Mouse (Mus musculus) frontal cortex, postnatal 25 days (tissue): Measurements from ENCODE around the gene Ankrd34a.
A peak's percentile ranks its signal among the peaks of the same experiment; 100 is the strongest.

Experiments
- DNase-seq, 2 experiments: peaks; one replicate each; pipeline ENCODE4 v3.0.0; 2022; ENCODE audit warnings: low spot score in 2 of 2

Gene Ankrd34a

DNA sequence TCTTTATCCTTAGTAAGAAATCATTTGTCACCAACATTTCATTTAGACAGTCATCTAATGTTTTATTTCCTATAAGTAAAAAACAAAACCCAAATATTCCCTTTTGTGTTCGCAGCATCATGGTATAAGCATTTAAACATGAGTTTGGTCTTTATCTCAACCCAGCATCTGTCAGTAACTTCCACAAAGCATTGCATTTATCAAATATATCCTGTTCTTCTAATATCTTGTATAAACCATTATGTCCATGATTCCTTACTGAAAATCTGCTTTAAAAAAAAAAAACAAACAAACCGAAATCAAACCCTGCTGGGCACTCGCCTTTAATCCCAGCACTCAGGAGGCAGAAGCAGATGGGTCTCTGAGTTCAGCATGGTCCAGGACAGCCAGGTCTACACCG is 10.2 kb downstream of the Ankrd34a start:
- DNase-seq, result no peak

DNA sequence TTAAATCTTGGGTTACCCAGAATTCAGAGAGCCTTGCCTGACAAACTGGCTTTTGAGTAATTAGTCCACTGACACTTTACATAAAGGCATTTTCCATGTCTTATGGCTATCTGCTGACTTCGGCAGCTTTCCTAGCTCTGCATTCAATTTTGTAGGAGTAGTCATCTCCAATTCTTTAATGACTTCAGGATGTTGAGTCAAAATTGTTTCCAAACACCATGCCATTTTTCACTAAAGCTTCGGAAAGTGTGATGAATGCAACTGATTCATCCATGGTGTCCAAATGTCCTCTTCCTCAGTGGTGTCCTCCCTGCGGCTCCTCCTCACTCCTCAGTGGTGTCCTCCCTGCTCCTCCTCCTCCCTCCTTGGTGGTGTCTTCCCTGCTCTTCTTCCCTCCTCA is 21.5 kb downstream of the Ankrd34a start:
- no peak for DNase-seq

DNA sequence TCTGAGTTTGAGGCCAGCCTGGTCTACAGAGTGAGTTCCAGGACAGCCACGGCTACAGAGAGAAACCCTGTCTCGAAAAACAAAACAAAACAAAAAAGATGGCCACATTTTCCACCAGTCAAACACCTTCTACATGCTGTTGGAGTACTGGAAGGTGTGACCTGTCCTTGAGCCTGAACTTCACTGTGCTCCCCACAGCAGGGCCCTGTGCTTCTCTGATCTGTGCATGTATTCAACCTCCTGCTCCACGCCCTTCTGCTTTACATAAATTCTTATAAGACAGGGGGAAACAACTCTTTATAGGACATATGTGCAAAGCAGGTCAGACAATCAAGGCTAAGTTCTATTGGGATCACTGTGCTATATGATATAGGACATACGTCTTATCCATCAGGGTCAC is 26.8 kb downstream of the Ankrd34a start:
- DNase-seq, result no peak

DNA sequence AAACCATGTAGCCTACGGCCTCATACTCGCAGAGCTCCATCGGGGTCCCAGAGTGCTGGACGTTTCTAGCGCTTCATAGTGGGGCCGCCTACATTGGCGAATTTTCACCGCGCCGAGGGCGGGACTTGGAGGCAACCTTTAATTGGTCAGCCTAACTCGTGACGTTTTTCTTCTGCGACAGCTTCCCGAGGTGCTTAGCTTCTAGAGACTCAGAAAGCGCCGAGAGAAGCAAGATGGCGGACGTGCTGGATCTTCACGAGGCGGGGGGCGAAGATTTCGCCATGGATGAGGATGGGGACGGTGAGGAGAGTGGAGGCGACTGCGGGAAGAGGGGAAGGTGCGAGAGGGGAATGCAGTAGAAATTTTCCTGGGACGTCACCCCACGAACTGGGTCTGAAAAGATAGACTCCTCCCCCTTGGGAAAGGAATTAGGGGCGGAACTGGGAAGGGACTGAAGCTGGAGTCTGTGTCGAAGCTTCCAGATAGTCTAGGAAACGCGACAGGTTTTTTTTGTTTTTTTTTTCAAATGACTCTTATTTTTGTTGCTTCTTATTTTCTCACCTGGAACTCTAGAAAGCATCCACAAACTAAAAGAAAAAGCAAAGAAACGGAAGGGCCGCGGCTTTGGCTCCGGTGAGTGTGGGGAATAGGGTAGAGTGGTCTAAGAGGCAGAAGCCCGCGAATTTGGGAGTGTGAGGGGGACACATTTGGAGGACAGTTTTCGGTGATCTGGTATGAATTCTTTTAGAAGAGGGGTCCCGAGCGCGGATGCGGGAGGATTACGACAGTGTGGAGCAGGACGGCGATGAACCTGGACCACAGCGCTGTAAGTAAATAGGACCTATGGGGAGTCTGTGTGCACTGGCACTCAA is 33.5 kb downstream of the Ankrd34a start, which contains the start of gene Rbm8a:
Gene Rbm8a (plus strand): TSS at position 205 of the 872 bp plus-strand sequence.
- DNase-seq, result peak; percentile 96 to 97

DNA sequence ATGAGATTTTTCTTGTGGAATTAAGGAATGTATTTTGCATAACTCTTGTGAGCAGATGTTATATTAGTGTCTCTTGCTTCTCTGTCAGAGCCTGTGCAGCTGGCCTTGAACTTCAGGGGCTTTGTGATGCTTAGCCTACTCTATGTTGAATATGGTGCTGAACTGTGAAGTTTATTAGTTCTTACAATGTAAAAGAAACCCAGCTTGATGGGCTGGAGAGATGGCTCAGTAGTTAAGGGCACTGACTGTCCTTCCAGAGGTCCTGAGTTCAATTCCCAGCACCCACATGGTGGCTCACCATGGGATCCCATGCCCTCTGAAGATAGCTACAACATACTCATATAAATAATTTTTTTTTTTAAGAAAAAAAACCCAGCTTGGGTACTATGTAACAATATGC is 35.6 kb downstream of the Ankrd34a start:
- DNase-seq, result no peak

DNA sequence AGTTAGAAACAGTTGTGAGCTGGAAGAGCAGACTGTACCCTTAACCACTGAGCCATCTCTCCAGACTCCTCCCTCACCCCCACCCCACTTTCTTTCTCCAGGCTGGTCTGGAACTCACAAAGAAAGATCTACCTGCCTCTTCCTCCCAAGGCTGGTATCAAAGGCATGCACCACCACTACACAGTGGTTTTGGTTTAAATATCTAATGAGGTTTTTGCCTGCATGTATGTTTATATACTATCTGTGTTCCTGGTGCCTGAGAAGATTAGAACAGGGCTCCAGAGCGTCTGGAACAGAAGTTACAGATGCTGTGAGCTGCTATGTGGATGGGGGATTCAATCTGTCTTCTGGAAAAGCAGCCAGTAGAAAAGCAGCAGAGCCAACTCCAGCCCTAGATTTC is 37.6 kb downstream of the Ankrd34a start:
- no peak for DNase-seq

DNA sequence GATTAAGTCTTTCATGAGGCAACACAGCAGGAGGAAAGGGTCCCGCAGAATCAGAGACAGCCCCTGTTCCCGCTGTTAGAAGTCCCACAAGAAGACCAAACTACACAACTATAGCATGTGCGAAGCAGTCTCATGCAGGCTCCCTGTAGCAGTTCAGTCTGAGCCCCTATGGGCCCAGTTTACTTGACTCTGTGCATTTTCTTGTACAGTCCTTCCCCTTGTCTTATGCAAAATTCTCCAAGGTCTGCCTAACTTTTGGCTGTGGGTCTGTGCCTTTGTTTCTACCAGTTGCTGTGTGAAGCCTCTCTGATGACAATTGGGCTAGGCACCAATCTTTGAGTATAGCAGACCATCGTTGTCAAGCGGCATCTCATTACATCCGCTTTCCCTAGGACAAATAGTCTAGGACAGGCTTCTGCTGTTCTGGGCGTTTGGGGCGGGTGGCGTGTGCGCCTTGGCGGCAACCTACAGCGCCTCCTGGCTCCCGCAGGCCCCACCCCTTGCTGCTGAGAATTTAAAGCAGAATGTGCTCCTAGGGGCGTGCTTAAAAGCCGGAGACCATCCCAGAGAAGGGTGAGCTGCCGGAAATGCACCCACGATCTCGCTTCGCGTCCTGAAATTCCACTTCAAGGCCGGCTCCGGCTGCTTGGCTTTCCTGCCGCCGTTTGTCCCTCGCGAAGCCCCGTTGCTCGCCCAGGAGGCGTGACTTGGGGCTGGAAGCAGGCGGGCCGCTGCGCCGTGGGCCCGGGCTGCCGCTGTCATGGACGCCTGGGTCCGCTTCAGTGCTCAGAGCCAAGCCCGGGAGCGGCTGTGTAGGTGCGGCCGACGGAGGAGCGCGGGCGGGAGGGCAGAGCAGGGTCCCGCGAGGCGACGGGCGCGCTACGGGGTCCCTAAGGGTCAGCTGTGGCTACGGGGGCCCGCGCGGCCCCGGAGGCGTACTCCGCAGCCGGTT is 38.8 kb downstream of the Ankrd34a start, which contains the start of the genes Pex11b and Gm42957:
Gene Pex11b (plus strand): TSS at position 449 of the 952 bp plus-strand sequence.
Gene Gm42957 (plus strand): TSS at position 547 of the 952 bp plus-strand sequence.
- peak; percentile 78 to 81 for DNase-seq

DNA sequence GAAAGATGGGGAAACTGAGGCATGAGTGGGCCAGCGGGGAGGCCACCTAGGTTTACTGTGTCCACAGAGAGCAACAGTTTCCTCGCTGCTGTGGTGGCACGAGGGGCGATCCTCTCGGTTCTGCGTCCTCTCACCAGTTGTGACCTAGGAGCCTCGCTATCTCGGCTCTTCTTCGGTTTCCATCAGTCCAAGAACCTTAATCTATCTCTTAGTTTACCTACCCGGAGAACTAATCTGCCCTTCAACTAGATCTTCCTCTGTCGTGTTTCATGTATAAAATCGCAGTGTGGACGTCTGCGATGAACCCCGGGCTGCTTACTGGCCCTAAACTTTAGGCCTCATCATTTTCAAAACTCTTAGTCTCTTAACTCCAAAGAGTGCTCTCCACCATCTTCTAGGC is 39.5 kb downstream of the Ankrd34a start:
- DNase-seq, result no peak

DNA sequence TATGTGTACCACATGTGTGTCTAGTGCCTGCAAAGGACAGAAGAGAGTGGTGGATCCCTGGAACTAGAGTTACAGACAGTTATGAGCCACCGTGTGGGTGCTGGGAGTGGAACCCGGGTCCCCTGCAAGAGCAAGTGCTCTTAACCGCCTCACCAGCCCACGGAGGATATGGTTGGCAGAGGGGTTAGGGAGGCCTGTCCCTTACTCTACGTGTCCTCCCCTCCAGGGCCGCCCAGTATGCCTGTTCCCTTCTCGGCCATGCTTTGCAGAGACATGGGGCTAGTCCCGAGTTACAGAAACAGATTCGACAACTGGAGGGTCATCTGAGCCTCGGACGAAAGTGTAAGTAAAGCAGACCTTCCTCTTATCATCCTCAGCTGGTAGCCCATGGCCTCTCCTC is 40.0 kb downstream of the Ankrd34a start:
- no peak for DNase-seq

DNA sequence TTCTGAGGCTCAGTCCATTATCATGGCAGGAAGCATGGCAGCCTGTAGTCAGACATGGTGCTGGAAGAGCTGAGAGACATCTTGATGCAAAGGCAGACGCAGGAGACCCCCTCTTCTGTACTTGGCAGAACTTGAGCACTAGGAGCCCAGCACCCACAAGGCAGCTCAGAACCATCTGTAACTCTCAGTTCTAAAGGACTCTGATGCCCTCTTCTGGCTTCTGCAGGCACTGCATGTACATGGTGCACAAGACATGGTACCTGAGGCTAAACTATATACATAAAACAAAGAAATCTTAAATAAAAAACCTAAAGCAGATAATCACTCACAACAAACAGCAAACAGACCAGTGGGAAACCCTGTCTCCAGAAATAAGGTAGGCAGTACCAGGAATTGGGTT is 42.8 kb downstream of the Ankrd34a start:
- DNase-seq, result peak; percentile 30 to 42

DNA sequence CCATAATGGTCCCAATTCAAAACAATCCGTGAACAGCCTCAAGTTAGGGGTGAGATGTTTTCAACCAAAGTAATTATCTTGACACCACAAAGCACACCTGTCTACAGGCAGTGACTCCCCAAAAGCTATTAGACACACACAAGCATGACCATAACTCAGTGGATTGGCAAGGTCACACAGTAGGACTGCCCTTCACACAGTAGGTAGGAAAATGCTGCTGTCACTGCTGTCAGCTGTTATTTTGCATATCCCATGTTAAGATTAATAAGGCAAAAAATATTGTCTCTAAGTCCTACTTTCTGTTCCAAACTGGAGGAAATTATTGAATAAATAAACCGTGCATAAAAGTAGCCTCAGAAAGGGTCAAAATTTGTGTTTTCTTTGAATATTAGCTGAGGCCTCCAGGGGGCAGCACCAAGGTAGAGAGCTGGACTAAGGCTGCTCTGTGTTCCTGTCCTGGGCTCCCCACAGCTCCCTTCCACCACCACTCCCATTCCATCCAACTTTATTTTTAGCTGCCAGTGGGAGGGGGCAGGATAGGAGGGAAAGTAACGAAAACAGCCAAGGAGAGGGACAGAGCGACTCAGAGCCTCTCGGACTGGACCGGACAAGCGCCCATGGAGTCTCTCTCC is 48.7 kb downstream of the Ankrd34a start, which contains the start of gene Itga10:
Gene Itga10 (plus strand): TSS at position 567 of the 632 bp plus-strand sequence.
- no peak for DNase-seq

DNA sequence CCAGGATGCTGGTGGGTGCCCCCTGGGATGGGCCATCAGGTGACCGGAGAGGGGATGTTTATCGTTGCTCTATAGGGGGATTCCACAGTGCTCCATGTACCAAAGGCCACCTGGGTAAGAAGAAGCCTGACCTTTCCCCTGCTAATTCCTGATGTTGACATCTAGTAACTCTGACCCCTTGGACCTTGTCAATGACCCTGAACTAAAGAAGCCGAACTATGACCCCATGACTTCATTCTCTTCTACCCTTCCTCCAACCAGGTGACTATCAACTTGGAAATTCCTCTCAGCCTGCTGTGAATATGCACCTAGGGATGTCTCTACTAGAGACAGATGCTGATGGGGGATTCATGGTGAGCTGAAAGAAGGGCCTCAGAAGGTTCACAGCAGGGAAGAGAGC is 50.9 kb downstream of the Ankrd34a start:
- DNase-seq, result no peak
